Mouse (Mus musculus): Measurements from ENCODE around the gene Brwd1. TPM values are rescaled to one million over a fixed set of nuclear protein-coding genes. Genes with fewer than 3 reads are reported as not detected.
"Not testable (repeated sequence)": the region's sequence is repeated elsewhere in the genome, so short reads cannot be mapped to it uniquely, and the experiment has no call there.

Brwd1 gene
- polyA plus RNA-seq, 1 experiment from 2014 or later: 78.3 TPM

- H3K36me3 ChIP-seq: peaks cover 50% of the 10 kb centered on the region
- WGBS: 78% methylated on average over 7 of the region's 7 CpGs
- ATAC-seq (ENCODE audit: insufficient number of reproducible peaks, low FRiP score, low TSS enrichment, low read depth): no peak
- H3K4me2 ChIP-seq (replicated peaks): no peak overlapping the region
- no peaks in the 10 kb centered on the region for H3K9me3 ChIP-seq (replicated peaks)
- no peaks in the 10 kb centered on the region for H3K27me3 ChIP-seq
- H3K9ac ChIP-seq: no peak overlapping the region
- H3K4me1 ChIP-seq: no peaks in the 10 kb centered on the region
- H3K4me3 ChIP-seq (replicated peaks): no peak overlapping the region
- H3K27ac ChIP-seq (replicated peaks): no peak overlapping the region
These were observed 98.7 kb downstream of the Brwd1 start for GRCm38 (mm10) chr16:95983601-95984000.

GRCm38 (mm10) chr16:95970841-95971240, 111.5 kb downstream of the Brwd1 start:
- no peaks in the 10 kb centered on the region for H3K27me3 ChIP-seq

GRCm38 (mm10) chr16:95967455-95967854, 114.9 kb downstream of the Brwd1 start:
- no peaks in the 10 kb centered on the region for H3K9me3 ChIP-seq (replicated peaks)
- no peak overlapping the region for H3K9ac ChIP-seq
- peaks cover 7% of the 10 kb centered on the region for H3K4me1 ChIP-seq
- no peak overlapping the region for H3K4me2 ChIP-seq (replicated peaks)
- H3K27ac ChIP-seq (replicated peaks): no peak overlapping the region
- H3K27me3 ChIP-seq: no peaks in the 10 kb centered on the region; the same call in 1 of the 2 replicates
- no peak for ATAC-seq (ENCODE audit: insufficient number of reproducible peaks, low FRiP score, low TSS enrichment, low read depth)
- WGBS: 73% methylated on average over 11 of the region's 11 CpGs
- no peaks in the 10 kb centered on the region for H3K36me3 ChIP-seq
- no peak overlapping the region for H3K4me3 ChIP-seq (replicated peaks)

More at GRCm38 (mm10) chr16:95970841-95971240, 111.5 kb downstream of the Brwd1 start:
- no peaks in the 10 kb centered on the region for H3K9me3 ChIP-seq (replicated peaks)
- ATAC-seq (ENCODE audit: insufficient number of reproducible peaks, low FRiP score, low TSS enrichment, low read depth): no peak
- H3K4me2 ChIP-seq (replicated peaks): no peak overlapping the region
- no peak overlapping the region for H3K4me3 ChIP-seq (replicated peaks)
- no peak overlapping the region for H3K27ac ChIP-seq (replicated peaks)
- no peaks in the 10 kb centered on the region for H3K4me1 ChIP-seq
- no peak overlapping the region for H3K9ac ChIP-seq
- WGBS: 79% methylated on average over 2 of the region's 2 CpGs
- H3K36me3 ChIP-seq: no peaks in the 10 kb centered on the region

- Histone ChIP-seq H3K27ac (replicated peaks) (no peak overlapping the region), H3K4me2 (replicated peaks) (no peak overlapping the region), H3K9ac (no peak overlapping the region), H3K27me3 (no peaks in the 10 kb centered on the region; the same call in 1 of the 2 replicates), H3K9me3 (replicated peaks) (no peaks in the 10 kb centered on the region), H3K4me1 (peaks cover 7% of the 10 kb centered on the region), H3K4me3 (replicated peaks) (no peak overlapping the region), H3K36me3 (no peaks in the 10 kb centered on the region)
- no peak for ATAC-seq (ENCODE audit: insufficient number of reproducible peaks, low FRiP score, low TSS enrichment, low read depth)
- 38% methylated on average over 11 of the region's 11 CpGs for WGBS
These were observed 117.8 kb downstream of the Brwd1 start for GRCm38 (mm10) chr16:95964427-95965023.

GRCm38 (mm10) chr16:95961484-95961883, 120.8 kb downstream of the Brwd1 start:
- not testable (repeated sequence) for H3K36me3 ChIP-seq; H3K27me3 ChIP-seq; H3K9me3 ChIP-seq (replicated peaks); H3K27ac ChIP-seq (replicated peaks); ATAC-seq (ENCODE audit: insufficient number of reproducible peaks, low FRiP score, low TSS enrichment, low read depth); H3K4me1 ChIP-seq; H3K4me3 ChIP-seq (replicated peaks); H3K4me2 ChIP-seq (replicated peaks); H3K9ac ChIP-seq
- 53% methylated on average over 1 of the region's 1 CpGs for WGBS

- H3K27me3 ChIP-seq; H3K9ac ChIP-seq; ATAC-seq (ENCODE audit: insufficient number of reproducible peaks, low FRiP score, low TSS enrichment, low read depth); H3K36me3 ChIP-seq; H3K4me1 ChIP-seq; H3K4me2 ChIP-seq (replicated peaks); H3K4me3 ChIP-seq (replicated peaks); H3K27ac ChIP-seq (replicated peaks); H3K9me3 ChIP-seq (replicated peaks): not testable (repeated sequence)
- 86% methylated on average over 2 of the region's 2 CpGs for WGBS
These were observed 121.6 kb downstream of the Brwd1 start for GRCm38 (mm10) chr16:95960689-95961088.

- Histone ChIP-seq H3K36me3 (no peaks in the 10 kb centered on the region), H3K4me3 (replicated peaks) (no peak overlapping the region), H3K27ac (replicated peaks) (no peak overlapping the region), H3K9me3 (replicated peaks) (no peaks in the 10 kb centered on the region), H3K4me1 (peaks cover 6% of the 10 kb centered on the region), H3K4me2 (replicated peaks) (no peak overlapping the region), H3K27me3 (no peaks in the 10 kb centered on the region), H3K9ac (no peak overlapping the region)
- WGBS: 84% methylated on average over 8 of the region's 8 CpGs
- no peak for ATAC-seq (ENCODE audit: insufficient number of reproducible peaks, low FRiP score, low TSS enrichment, low read depth)
These were observed 124.2 kb downstream of the Brwd1 start for GRCm38 (mm10) chr16:95958080-95958479.

GRCm38 (mm10) chr16:95956618-95957017, 125.7 kb downstream of the Brwd1 start:
- Histone ChIP-seq H3K9ac (no peak overlapping the region), H3K27me3 (no peaks in the 10 kb centered on the region), H3K4me1 (no peaks in the 10 kb centered on the region), H3K4me2 (replicated peaks) (no peak overlapping the region), H3K36me3 (no peaks in the 10 kb centered on the region), H3K9me3 (replicated peaks) (no peaks in the 10 kb centered on the region), H3K4me3 (replicated peaks) (no peak overlapping the region), H3K27ac (replicated peaks) (no peak overlapping the region)
- no peak for ATAC-seq (ENCODE audit: insufficient number of reproducible peaks, low FRiP score, low TSS enrichment, low read depth)
- 58% methylated on average over 5 of the region's 5 CpGs for WGBS

- H3K9ac ChIP-seq: no peak overlapping the region
- no peak for ATAC-seq (ENCODE audit: insufficient number of reproducible peaks, low FRiP score, low TSS enrichment, low read depth)
- WGBS: 57% methylated on average over 5 of the region's 5 CpGs
- no peak overlapping the region for H3K4me2 ChIP-seq (replicated peaks)
- no peaks in the 10 kb centered on the region for H3K4me1 ChIP-seq
- H3K36me3 ChIP-seq: no peaks in the 10 kb centered on the region
- no peaks in the 10 kb centered on the region for H3K9me3 ChIP-seq (replicated peaks)
- no peaks in the 10 kb centered on the region for H3K27me3 ChIP-seq
- H3K27ac ChIP-seq (replicated peaks): no peak overlapping the region
- H3K4me3 ChIP-seq (replicated peaks): no peak overlapping the region
These were observed 126.5 kb downstream of the Brwd1 start for GRCm38 (mm10) chr16:95955716-95956346.

- WGBS: 89% methylated on average over 3 of the region's 3 CpGs
- ATAC-seq (ENCODE audit: insufficient number of reproducible peaks, low FRiP score, low TSS enrichment, low read depth): no peak
- H3K27me3 ChIP-seq: no peaks in the 10 kb centered on the region
These were observed 128.0 kb downstream of the Brwd1 start for GRCm38 (mm10) chr16:95954341-95954740.

GRCm38 (mm10) chr16:95953159-95953650, 129.1 kb downstream of the Brwd1 start:
- Histone ChIP-seq H3K27me3 (no peaks in the 10 kb centered on the region), H3K9me3 (replicated peaks) (no peaks in the 10 kb centered on the region), H3K27ac (replicated peaks) (no peak overlapping the region), H3K36me3 (no peaks in the 10 kb centered on the region), H3K9ac (no peak overlapping the region), H3K4me3 (replicated peaks) (no peak overlapping the region), H3K4me1 (no peaks in the 10 kb centered on the region), H3K4me2 (replicated peaks) (no peak overlapping the region)
- 85% methylated on average over 4 of the region's 4 CpGs for WGBS
- ATAC-seq (ENCODE audit: insufficient number of reproducible peaks, low FRiP score, low TSS enrichment, low read depth): no peak

More at GRCm38 (mm10) chr16:95954341-95954740, 128.0 kb downstream of the Brwd1 start:
- no peak overlapping the region for H3K4me3 ChIP-seq (replicated peaks)
- no peaks in the 10 kb centered on the region for H3K36me3 ChIP-seq
- no peak overlapping the region for H3K27ac ChIP-seq (replicated peaks)
- H3K9ac ChIP-seq: no peak overlapping the region
- no peaks in the 10 kb centered on the region for H3K9me3 ChIP-seq (replicated peaks)
- no peaks in the 10 kb centered on the region for H3K4me1 ChIP-seq
- H3K4me2 ChIP-seq (replicated peaks): no peak overlapping the region

- ATAC-seq (ENCODE audit: insufficient number of reproducible peaks, low FRiP score, low TSS enrichment, low read depth): no peak
- H3K4me2 ChIP-seq (replicated peaks): no peak overlapping the region
- WGBS: 92% methylated on average over 2 of the region's 2 CpGs
- H3K9ac ChIP-seq: no peak overlapping the region
- H3K27ac ChIP-seq (replicated peaks): no peak overlapping the region
- no peaks in the 10 kb centered on the region for H3K36me3 ChIP-seq
- 0 out of 2 replicates have a peak, but pooled peaks cover under 1% of the 10 kb centered on the region for H3K4me1 ChIP-seq
- H3K4me3 ChIP-seq (replicated peaks): no peak overlapping the region
- no peaks in the 10 kb centered on the region for H3K9me3 ChIP-seq (replicated peaks)
- no peaks in the 10 kb centered on the region for H3K27me3 ChIP-seq
These were observed 130.9 kb downstream of the Brwd1 start for GRCm38 (mm10) chr16:95951471-95951870.
